Mouse (Mus musculus) fibroblast of lung, adult 2 months (primary cell): Measurements from ENCODE around the gene Gsto1.

Experiments used
- DNase-seq: peaks from one replicate; pipeline ENCODE4 v3.0.0-alpha.2; 2011; ENCODE audit warnings: low read depth

The Gsto1 gene

GRCm38 (mm10) chr19:47890489-47891130 is 35.8 kb downstream of the Gsto1 start:
- no peak for DNase-seq

GRCm38 (mm10) chr19:47891562-47892312 is 37.0 kb downstream of the Gsto1 start:
- no peak for DNase-seq

DNA sequence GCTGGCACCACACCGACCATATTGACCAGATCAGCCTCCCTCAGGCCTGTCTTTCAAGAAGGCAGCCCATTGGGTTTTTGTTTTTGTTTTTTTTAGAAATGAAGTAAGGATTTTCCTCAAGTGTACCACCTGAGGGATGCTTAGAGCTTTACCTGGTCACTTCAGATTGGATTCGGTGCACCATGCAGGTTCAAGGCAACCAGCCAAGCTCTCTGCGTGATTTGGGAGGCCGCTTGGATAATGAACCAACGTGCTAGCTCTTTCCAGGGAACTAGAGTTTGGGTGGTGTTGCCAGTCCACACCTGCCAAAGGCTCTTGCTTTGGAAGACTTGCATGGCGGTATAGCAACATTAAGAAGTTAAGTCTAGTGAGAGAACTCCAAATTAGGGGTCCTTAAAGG is 38.3 kb downstream of the Gsto1 start:
- no peak for DNase-seq

GRCm38 (mm10) chr19:47898472-47899079 is 43.8 kb downstream of the Gsto1 start:
- DNase-seq = no peak

GRCm38 (mm10) chr19:47900012-47900411 is 45.2 kb downstream of the Gsto1 start:
- DNase-seq = no peak

DNA sequence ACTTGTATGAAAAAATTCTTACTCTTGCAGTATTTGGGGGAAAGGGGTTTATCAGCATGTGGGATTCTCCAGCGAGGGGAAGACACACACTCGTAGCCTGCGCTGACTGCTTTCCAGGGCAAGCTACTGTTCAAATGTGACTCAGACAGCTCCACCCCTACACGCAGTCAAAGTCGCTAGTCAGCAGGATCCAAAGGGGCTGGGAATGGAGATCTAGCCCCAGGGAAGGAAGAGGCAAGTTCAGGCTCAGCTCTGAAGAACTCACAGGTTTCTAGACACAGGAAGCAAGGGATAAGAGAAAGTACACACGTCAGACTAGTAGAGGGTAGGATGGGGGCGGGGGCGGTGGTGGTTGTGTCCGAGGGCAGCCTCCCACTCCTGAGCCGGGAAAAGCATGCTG is 45.8 kb downstream of the Gsto1 start:
- DNase-seq = no peak

- DNase-seq = no peak
Observed at GRCm38 (mm10) chr19:47902316-47903201, 47.8 kb downstream of the Gsto1 start.

DNA sequence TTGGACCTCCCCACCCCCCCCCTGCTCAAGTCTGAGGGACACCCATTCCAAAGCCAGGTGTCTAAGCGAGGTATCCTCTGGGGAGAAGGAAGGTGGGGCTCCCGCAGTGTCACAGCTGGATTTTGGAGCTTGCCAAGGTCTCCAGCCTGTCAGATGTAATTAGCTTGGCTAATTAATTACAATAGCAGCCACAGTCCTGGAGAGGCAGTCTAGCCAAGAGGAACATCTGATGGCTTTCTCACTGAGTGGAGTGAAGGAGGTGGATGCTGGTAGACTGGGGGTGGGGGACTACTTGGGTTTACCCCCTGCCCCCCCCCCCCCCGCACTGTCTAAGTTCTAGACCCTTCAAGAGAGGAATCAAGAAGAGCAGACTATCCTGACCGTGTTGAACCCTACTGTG is 48.9 kb downstream of the Gsto1 start:
- no peak for DNase-seq

GRCm38 (mm10) chr19:47905081-47905480 is 50.3 kb downstream of the Gsto1 start:
- DNase-seq = no peak

GRCm38 (mm10) chr19:47905603-47906002 is 50.8 kb downstream of the Gsto1 start:
- DNase-seq = no peak

DNA sequence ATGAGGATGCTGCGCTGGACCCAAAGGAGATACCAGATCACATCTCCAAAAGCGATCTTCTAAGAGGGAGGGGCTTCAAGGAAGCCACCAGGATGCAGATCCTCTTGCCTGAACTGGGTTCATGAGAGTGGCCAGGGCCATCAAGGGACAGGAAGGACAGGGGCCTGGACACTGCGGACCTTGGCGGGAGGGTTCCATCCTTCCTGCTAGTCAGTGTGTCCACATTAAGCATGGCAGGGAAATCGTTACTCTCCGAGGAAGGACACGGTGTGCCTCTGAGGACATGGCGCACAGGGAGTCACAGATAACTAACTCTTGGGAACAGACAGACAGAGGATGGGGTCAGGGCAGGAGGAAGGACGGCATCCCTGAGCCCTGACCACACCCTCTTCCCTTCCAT is 52.8 kb downstream of the Gsto1 start:
- DNase-seq = no peak

GRCm38 (mm10) chr19:47908961-47909371 is 54.2 kb downstream of the Gsto1 start:
- DNase-seq = no peak

- DNase-seq = no peak
Observed at GRCm38 (mm10) chr19:47909387-47910116, 54.8 kb downstream of the Gsto1 start.

- DNase-seq = no peak
Observed at GRCm38 (mm10) chr19:47910117-47910618, 55.4 kb downstream of the Gsto1 start.

- DNase-seq = no peak
Observed at GRCm38 (mm10) chr19:47910751-47911150, 56.0 kb downstream of the Gsto1 start.

DNA sequence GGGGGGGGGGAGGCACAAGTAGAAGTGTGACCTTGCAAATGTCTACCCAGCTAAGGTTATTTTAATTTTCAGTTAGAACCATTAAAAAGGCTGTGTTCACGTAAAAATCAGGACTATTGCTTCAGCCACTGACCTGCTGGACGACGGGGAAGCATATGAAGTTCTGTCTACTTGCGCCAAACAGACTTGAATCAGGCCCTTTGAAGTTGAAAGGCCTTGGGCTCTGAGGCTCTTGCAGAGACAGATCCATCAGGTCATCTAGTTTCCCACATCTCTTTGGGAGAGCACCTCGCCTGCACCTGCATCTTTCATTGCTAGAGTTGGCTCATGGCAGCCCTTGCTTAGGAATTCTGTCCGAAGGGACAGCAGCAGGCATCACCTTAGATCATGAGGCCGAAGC is 58.6 kb downstream of the Gsto1 start:
- no peak for DNase-seq

- no peak for DNase-seq
Observed at GRCm38 (mm10) chr19:47914191-47914590, 59.4 kb downstream of the Gsto1 start.
